Mouse (Mus musculus) kidney, adult 11 months (tissue): ENCODE results near the gene Slc20a1.

Experiments used
- DNase-seq: peaks from one replicate; pipeline ENCODE4 v3.0.0; 2022

Gene Slc20a1

GRCm38 (mm10) chr2:129258056-129258455, 59.5 kb downstream of the Slc20a1 start:
- DNase-seq: no peak

GRCm38 (mm10) chr2:129258475-129259211, 60.1 kb downstream of the Slc20a1 start:
- no peak for DNase-seq

GRCm38 (mm10) chr2:129260646-129261045, 62.1 kb downstream of the Slc20a1 start:
- DNase-seq: no peak
